Comparison of ENCODE assay signal across 3 mouse cellular contexts in genomic region chr2:69677215-69677614, GRCm38 (mm10). TPM values are rescaled to one million over a fixed set of nuclear protein-coding genes. Genes with fewer than 3 reads are reported as not detected.
"Had no signal": no experiment of that assay in that cellular context is flagged by ENCODE, and none has a peak within 500 bp of the region (broad histone marks: within the 10 kb centered on the region; RNA-seq: fewer than 3 reads in every experiment).

No protein-coding gene starts in this region.

RNA-seq across cellular contexts. Expression of gene Klhl41, which starts 7.3 kb away (rescaled TPM):
- total RNA-seq: hematopoietic stem cell, adult 5-6 weeks; hindbrain, postnatal 0 days had no signal
- polyA plus RNA-seq: inflammation-experienced regulatory T-cells, adult 6 months had no signal
